26 mouse cellular contexts compared by ENCODE assay signal in the genomic region with DNA sequence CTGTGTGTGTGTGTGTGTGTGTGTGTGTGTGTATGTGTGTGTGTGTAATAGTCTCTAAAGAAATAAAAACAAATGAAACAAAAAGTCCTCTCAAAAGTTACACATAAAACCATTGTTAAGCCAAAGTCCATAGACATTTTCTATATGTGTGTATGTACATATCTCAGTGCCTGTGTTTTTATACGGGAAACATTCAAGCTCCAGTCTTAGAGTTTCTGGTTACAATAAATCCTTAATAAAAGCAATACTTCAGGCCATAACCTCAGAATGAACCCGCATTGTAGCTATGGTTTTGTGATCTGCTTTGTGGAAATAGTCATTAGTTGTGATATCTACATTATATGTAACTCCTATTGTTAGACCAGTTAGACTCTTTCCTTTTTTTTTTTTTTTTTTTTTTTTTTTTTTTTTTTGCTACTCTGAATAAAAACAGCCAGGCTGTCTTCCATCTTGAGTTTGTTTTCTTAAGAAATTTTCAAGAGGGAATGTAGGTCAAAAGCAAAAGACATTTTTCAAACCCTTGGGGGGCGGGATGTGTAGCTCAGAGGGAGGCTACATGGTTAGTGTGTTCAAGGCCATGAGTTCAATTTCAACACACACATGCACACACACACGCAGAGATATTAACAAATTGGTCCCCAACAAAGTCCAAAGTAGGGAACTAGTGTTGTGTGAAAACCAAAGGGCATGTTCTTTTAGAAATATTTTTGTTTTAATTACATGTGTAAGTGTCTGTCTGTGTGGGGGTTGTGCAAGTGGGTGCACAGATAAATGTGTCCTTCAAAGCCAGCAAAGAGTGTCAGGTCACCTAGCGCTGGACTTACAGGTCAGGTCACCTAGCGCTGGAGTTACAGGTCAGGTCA. TPM values are rescaled to one million over a fixed set of nuclear protein-coding genes. Genes with fewer than 3 reads are reported as not detected.
DNase-seq lines count a peak whose midpoint lies in the region; ATAC-seq and TF ChIP-seq lines count a peak whose summit lies in the region.
"Had no signal": no experiment of that assay in that cellular context is flagged by ENCODE, and none has a peak within 500 bp of the region (broad histone marks: within the 10 kb centered on the region; RNA-seq: fewer than 3 reads in every experiment).

No protein-coding gene starts in this region.

- no peak overlapping the region for H3K4me3 ChIP-seq in kidney, embryonic 14.5 days (ENCODE audit: low read length)
- H3K4me3 ChIP-seq in liver, embryonic 11.5 days (ENCODE audit: low read depth, low read length) = no peak overlapping the region
- H3K4me3 ChIP-seq in liver, postnatal 0 days (ENCODE audit: low read depth, low read length) = no peak overlapping the region
- H3K4me3 ChIP-seq: hindbrain, embryonic 13.5 days; liver, embryonic 13.5 days; lung, embryonic 15.5 days; megakaryocyte, embryonic 14.5 days; myocyte; neural tube, embryonic 13.5 days had no signal

- ATAC-seq in kidney, embryonic 14.5 days (ENCODE audit: low FRiP score, low TSS enrichment) = no peak
- ATAC-seq in liver, embryonic 11.5 days (replicated peaks; ENCODE audit: low FRiP score) = no peak
- peak; percentile 65 for ATAC-seq in liver, postnatal 0 days
- ATAC-seq: forebrain, postnatal 0 days had no signal

- H3K27me3 ChIP-seq in kidney, embryonic 14.5 days (ENCODE audit: control insufficient read depth, insufficient read depth, low read length) = no peaks in the 10 kb centered on the region
- no peaks in the 10 kb centered on the region for H3K27me3 ChIP-seq in liver, embryonic 11.5 days (replicated peaks; ENCODE audit: control insufficient read depth, insufficient read depth, low read length)
- H3K27me3 ChIP-seq in liver, postnatal 0 days (ENCODE audit: insufficient read depth, low read length) = no peaks in the 10 kb centered on the region
- H3K27me3 ChIP-seq: hindbrain, embryonic 13.5 days; liver, embryonic 13.5 days; lung, embryonic 15.5 days; neural tube, embryonic 13.5 days had no signal

- DNase-seq in kidney, adult 9 months = no peak
- peak; percentile 29 for DNase-seq in liver, embryonic 11.5 days (ENCODE audit: low spot score)
- DNase-seq in liver = no peak
- peak; percentile 66 for DNase-seq in adipocyte (ENCODE audit: low spot score)
- DNase-seq in liver, postnatal 0 days = no peak
- DNase-seq in cerebellum, postnatal 14 days = no peak
- DNase-seq: adrenal gland, postnatal 25 days; cerebellum, adult 9-10 months; forebrain, postnatal 0 days; gastrocnemius, postnatal 14 days; heart, adult 18-20 months; kidney, postnatal 25 days; layer of hippocampus, postnatal 36 days; liver, embryonic 13.5 days; lung, postnatal 36 days; midbrain, embryonic 14.5 days; retina, postnatal 1 day; right cerebral cortex, postnatal 25 days; spleen, adult 18-20 months; thymus, postnatal 36 days had no signal

- no peaks in the 10 kb centered on the region for H3K36me3 ChIP-seq in kidney, embryonic 14.5 days (ENCODE audit: control insufficient read depth, insufficient read depth, low read length)
- no peaks in the 10 kb centered on the region for H3K36me3 ChIP-seq in liver, embryonic 11.5 days (ENCODE audit: control insufficient read depth, insufficient read depth, low read length)
- H3K36me3 ChIP-seq in liver, postnatal 0 days (replicated peaks; ENCODE audit: insufficient read depth, low read length) = no peaks in the 10 kb centered on the region
- H3K36me3 ChIP-seq: hindbrain, embryonic 13.5 days; liver, embryonic 13.5 days; lung, embryonic 15.5 days; neural tube, embryonic 13.5 days had no signal

- no peak overlapping the region for H3K4me2 ChIP-seq in kidney, embryonic 14.5 days (replicated peaks; ENCODE audit: low read depth, low read length)
- H3K4me2 ChIP-seq in liver, embryonic 11.5 days = no peak overlapping the region
- no peak overlapping the region for H3K4me2 ChIP-seq in liver, postnatal 0 days (ENCODE audit: low read depth, low read length)
- H3K4me2 ChIP-seq: hindbrain, embryonic 13.5 days; liver, embryonic 13.5 days; lung, embryonic 15.5 days; neural tube, embryonic 13.5 days had no signal

- H3K27ac ChIP-seq in kidney, embryonic 14.5 days (ENCODE audit: low read depth, low read length) = peak overlapping the region; percentile 42
- H3K27ac ChIP-seq in liver, embryonic 11.5 days (ENCODE audit: low read depth, low read length) = no peak overlapping the region
- H3K27ac ChIP-seq in liver, postnatal 0 days (ENCODE audit: low read depth) = no peak overlapping the region
- H3K27ac ChIP-seq: hindbrain, embryonic 13.5 days; liver, embryonic 13.5 days; lung, embryonic 15.5 days; neural tube, embryonic 13.5 days had no signal

- H3K9me3 ChIP-seq in kidney, embryonic 14.5 days (ENCODE audit: control insufficient read depth, low read length) = no peaks in the 10 kb centered on the region
- no peaks in the 10 kb centered on the region for H3K9me3 ChIP-seq in liver, embryonic 11.5 days (ENCODE audit: control insufficient read depth, low read length)
- H3K9me3 ChIP-seq in liver, postnatal 0 days (ENCODE audit: low read length) = no peaks in the 10 kb centered on the region
- H3K9me3 ChIP-seq: hindbrain, embryonic 13.5 days; liver, embryonic 13.5 days; lung, embryonic 15.5 days; neural tube, embryonic 13.5 days had no signal

- no peak for TF ChIP-seq CTCF in liver, postnatal 0 days (IDR thresholded peaks at IDR 0.05; ENCODE audit: low read depth)

- no peak overlapping the region for H3K9ac ChIP-seq in kidney, embryonic 14.5 days (ENCODE audit: low read depth, low read length)
- no peak overlapping the region for H3K9ac ChIP-seq in liver, embryonic 11.5 days (ENCODE audit: low read depth, low read length)
- H3K9ac ChIP-seq in liver, postnatal 0 days (replicated peaks) = no peak overlapping the region
- H3K9ac ChIP-seq: forebrain, postnatal 0 days; hindbrain, embryonic 13.5 days; liver, embryonic 13.5 days; lung, embryonic 15.5 days; neural tube, embryonic 13.5 days had no signal

- no peak for TF ChIP-seq EP300 in liver, postnatal 0 days (IDR thresholded peaks at IDR 0.05; ENCODE audit: low read depth)

- H3K4me1 ChIP-seq in kidney, embryonic 14.5 days (ENCODE audit: control insufficient read depth, insufficient read depth, low read length) = peaks cover 18% of the 10 kb centered on the region
- H3K4me1 ChIP-seq in liver, embryonic 11.5 days (replicated peaks; ENCODE audit: control insufficient read depth, insufficient read depth, low read length) = no peaks in the 10 kb centered on the region
- H3K4me1 ChIP-seq in liver, postnatal 0 days (ENCODE audit: insufficient read depth) = peaks cover 2% of the 10 kb centered on the region; the same call in 1 of the 2 replicates
- H3K4me1 ChIP-seq: megakaryocyte, embryonic 14.5 days had no signal

- WGBS in kidney, embryonic 14.5 days = 70% methylated on average over 6 of the region's 6 CpGs
- WGBS in liver, embryonic 11.5 days = 73% methylated on average over 6 of the region's 6 CpGs
- WGBS in liver, postnatal 0 days (ENCODE audit: insufficient replicate concordance) = 69% methylated on average over 6 of the region's 6 CpGs

RNA-seq across cellular contexts. Expression of a gene that starts 23.9 kb away (rescaled TPM):
- 5.0 and 5.4 TPM in 2 replicates for polyA plus RNA-seq in kidney, embryonic 14.5 days (2014; fragmentation: Nextera tagmentation; extraction: Ambion mirVana)
- 5.5 and 6.6 TPM in 2 replicates for polyA plus RNA-seq in liver, embryonic 11.5 days (2014; fragmentation: Nextera tagmentation; extraction: Ambion mirVana)
- 3.6 and 5.2 TPM in 2 replicates for polyA plus RNA-seq in liver, postnatal 0 days (2015; fragmentation: Nextera tagmentation; extraction: Ambion mirVana)

RNA-seq across cellular contexts. Expression of a gene that starts 27.6 kb away (rescaled TPM):
- 7.6 and 14.7 TPM in 2 replicates for polyA plus RNA-seq in kidney, embryonic 14.5 days (2014; fragmentation: Nextera tagmentation; extraction: Ambion mirVana)
- 8.5 and 8.8 TPM in 2 replicates for polyA plus RNA-seq in liver, embryonic 11.5 days (2014; fragmentation: Nextera tagmentation; extraction: Ambion mirVana)
- 1.0 and 1.1 TPM in 2 replicates for polyA plus RNA-seq in liver, postnatal 0 days (2015; fragmentation: Nextera tagmentation; extraction: Ambion mirVana)

RNA-seq across cellular contexts. Expression of a gene that starts 48.1 kb away (rescaled TPM):
- polyA plus RNA-seq in kidney, embryonic 14.5 days (2014; fragmentation: Nextera tagmentation; extraction: Ambion mirVana) = 0.16 TPM in 2 replicates
- polyA plus RNA-seq in liver, embryonic 11.5 days (2014; fragmentation: Nextera tagmentation; extraction: Ambion mirVana) = 0.05 and 0.08 TPM in 2 replicates
- 0.04 TPM in 1 of 2 replicates, not detected in the other for polyA plus RNA-seq in liver, postnatal 0 days (2015; fragmentation: Nextera tagmentation; extraction: Ambion mirVana)
- polyA plus RNA-seq: liver, embryonic 13.5 days; myocyte had no signal

Comparison
In these comparisons a context has a peak if more than half of its experiments do, and no peak if none do; other contexts are left out.
1. DNase-seq: peak in liver, embryonic 11.5 days (single experiment) and adipocyte (single experiment); none in kidney, adult 9 months (single experiment), liver (single experiment), liver, postnatal 0 days (single experiment) and cerebellum, postnatal 14 days (0 of 2).